Mouse (Mus musculus): Measurements from ENCODE around the gene Zmynd11.
"Not testable (repeated sequence)": the region's sequence is repeated elsewhere in the genome, so short reads cannot be mapped to it uniquely, and the experiment has no call there.

The Zmynd11 gene

GRCm38 (mm10) chr13:9764646-9765536, at the start of gene Zmynd11:
Zmynd11 (minus strand) TSS chr13:9765330.
- DNase-seq: peak; percentile 71

DNA sequence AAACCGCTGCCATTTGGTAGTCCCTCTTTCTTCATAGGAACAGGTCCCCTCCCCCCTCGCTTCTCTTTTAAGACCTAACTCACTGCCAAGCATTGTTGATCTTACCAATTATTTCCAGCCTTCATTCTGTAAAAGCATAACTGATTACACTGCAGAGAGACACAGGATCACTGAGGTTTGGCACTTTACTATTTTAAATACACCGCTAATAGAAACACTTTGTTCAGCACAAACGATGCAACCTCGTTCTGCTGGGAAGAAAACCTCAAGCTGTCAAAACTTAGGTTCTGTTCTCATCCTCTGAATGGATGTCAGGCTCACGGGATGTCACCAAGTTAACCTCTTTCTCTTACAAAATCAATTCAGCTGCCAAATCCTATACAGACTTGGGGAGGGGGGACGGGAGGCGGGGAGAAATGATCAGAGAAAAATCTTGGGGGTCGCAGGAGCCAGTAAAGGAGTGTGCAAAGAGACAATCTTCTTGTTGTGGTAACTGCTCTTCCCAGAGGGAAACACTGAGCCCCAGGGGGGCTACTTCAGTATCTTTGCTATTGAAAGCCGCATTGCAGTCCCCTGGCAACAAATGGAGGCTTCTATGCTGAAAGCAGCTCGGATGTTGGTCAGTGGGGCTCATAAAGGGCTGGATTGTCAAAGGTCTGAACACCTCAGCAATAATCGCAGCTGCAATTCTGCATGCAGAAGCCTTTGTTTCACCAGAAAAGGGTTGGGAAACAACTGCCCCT, 30.9 kb upstream of the Zmynd11 start:
- DNase-seq: no peak

- DNase-seq: no peak
These were observed 20.9 kb upstream of the Zmynd11 start for GRCm38 (mm10) chr13:9786050-9786449.

DNA sequence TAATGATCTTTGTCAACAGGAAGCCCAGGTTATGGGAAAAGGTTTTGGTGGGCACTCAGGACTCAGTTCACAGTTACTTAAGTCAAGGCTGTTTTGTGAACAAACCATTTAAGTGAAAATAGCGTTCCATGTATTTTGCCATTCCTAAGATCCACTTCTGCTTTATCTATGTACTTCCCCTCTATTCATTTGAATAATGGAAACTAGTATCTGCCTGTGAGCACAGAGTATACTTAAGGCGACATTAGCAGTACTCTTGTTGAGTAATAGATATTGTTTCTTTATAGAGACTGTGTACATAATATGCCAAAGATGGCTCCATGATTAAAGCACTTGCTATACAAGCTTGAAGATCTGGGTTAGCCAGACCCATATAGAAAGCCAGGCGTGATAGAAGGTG, 18.6 kb upstream of the Zmynd11 start:
- DNase-seq: no peak

- peak; percentile 53 for DNase-seq
These were observed 10.8 kb upstream of the Zmynd11 start for GRCm38 (mm10) chr13:9775901-9776300.

- no peak for DNase-seq
These were observed 8.9 kb upstream of the Zmynd11 start for GRCm38 (mm10) chr13:9774077-9774476.

GRCm38 (mm10) chr13:9767279-9767678, 2.1 kb upstream of the Zmynd11 start:
- no peak for DNase-seq

GRCm38 (mm10) chr13:9766497-9766896, 1.4 kb upstream of the Zmynd11 start:
- no peak for DNase-seq

- no peak for DNase-seq
These were observed 364 bp upstream of the Zmynd11 start for GRCm38 (mm10) chr13:9765537-9765851.

- DNase-seq: peak; percentile 87
These were observed 1.1 kb downstream of the Zmynd11 start for GRCm38 (mm10) chr13:9763828-9764645.

- DNase-seq: no peak
These were observed 1.9 kb downstream of the Zmynd11 start for GRCm38 (mm10) chr13:9763100-9763827.

DNA sequence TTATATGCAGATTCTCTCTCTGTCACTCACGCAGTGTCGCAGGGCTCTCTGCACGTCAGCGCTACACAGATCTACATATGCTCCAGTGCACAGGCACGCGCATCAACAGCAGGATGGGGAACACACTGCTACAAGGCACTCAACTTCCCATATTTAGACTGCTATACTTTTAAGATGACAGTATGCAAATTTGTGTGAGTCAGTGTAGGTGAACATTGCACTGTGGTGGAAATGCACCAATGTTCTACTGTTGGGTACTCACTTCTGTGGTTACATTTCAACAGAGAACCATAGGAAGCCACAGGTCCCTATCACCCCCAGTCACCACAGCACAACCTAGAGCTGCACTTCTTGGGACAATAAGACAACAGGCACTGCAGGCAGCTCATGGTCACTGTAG, 5.1 kb downstream of the Zmynd11 start:
- DNase-seq: peak; percentile 32

DNA sequence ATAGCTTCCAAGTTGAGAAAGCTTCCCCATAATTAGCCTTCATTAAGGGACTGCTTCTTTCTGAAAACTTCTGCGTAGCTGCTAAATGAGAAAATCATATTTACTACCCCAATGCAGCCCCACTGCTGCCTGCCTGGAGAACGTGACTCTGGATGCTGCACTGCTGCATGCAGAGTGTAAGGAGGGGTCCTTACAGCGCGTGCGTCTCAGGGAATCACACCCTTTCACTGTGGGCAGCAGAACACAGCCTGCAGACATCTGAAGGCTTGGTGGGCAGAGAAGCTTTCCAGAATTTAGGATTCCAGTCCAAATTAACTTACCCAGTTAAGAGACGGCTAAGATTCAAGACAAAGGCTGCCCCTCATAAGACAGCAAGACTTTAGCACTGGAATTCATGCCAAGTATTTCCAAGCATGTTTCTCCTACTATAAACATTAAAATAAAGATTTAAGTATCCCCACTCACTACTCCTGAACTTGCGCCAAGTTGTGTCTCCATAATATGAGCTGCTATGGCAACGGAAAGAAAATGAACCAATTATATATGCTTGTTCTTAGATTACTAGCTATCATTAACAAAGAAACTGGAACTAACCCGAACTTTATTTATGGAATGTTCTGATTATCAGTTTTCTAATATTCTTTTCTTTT, 7.2 kb downstream of the Zmynd11 start:
- DNase-seq: no peak

DNA sequence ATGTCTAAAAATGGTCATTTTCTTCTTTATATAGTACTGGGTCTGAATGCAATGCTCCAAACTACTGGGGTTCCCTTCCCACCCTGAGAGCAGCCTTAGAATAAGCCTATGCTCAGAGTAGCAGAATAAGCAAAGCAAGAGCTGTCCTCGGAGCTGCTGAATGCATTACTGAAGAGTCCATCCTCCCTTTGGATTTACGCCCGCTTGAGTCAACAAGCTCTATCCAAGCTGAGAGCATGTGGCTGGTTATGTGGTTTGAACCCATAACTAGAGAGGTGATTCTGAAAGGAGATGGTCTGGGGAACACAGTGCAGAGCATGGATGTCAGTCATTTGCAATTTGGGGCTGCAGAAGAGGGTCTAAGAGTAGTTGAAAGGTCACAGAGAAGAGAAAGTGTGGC, 11.4 kb downstream of the Zmynd11 start:
- DNase-seq: no peak

DNA sequence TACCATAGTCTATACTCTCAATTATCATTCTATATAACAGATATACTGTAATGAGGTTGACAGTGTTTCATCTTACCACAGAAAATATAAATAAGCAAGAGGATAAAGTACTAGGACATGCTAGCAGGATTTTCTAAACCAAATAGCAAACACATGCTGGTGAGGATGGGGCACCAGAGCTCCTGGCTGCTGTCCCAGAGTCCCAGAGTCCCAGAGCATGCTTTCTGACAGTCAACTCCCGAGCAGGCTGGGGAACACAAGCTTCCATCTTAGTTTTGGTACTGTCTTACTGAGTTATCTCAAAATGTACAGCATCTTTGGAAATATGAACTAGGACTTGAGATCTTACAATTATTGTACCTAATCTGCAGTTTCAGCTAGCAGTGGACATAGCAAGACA, 14.8 kb downstream of the Zmynd11 start:
- no peak for DNase-seq

DNA sequence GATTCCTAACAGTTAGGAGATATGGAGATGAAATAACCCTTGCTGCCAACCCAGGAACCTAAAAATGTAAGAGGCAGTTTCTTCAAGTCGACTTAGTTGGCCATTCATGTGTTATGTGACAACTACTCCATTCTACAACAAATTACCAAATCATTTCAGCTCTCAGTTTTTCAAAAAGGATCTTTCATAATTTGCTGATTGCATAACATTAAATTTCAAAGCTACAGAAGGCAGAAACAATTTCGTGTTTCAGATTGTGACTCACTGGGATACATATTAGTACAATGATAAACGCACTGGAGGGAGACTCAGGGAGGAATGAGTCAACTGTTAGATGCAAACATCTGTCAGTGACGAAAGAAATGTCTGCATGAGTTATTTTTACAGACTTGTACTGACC, 15.3 kb downstream of the Zmynd11 start:
- DNase-seq: no peak

- no peak for DNase-seq
These were observed 26.9 kb downstream of the Zmynd11 start for GRCm38 (mm10) chr13:9738190-9738589.

- peak; percentile 14 for DNase-seq
These were observed 28.1 kb downstream of the Zmynd11 start for GRCm38 (mm10) chr13:9737024-9737423.

GRCm38 (mm10) chr13:9732262-9732661, 32.9 kb downstream of the Zmynd11 start:
- DNase-seq: not testable (repeated sequence)

DNA sequence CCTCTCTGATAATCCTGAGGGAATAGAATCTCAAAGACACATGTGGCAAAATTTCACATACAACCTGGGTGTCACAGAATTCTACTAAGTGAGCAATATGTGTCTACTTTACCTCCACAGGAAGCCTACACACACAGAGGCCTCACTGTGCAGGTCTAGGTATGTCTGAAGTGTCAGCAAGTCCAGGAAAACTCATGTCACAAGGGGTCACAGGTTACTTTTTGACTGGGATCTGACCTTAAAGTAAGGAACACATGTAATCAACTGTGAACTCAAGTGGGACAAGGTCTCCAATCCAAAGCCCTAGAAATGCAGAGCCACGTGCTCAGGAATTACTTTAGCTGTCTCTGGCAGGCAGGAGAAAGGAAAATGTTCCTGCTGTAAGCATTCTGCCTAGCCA, 36.1 kb downstream of the Zmynd11 start:
- DNase-seq: no peak

DNA sequence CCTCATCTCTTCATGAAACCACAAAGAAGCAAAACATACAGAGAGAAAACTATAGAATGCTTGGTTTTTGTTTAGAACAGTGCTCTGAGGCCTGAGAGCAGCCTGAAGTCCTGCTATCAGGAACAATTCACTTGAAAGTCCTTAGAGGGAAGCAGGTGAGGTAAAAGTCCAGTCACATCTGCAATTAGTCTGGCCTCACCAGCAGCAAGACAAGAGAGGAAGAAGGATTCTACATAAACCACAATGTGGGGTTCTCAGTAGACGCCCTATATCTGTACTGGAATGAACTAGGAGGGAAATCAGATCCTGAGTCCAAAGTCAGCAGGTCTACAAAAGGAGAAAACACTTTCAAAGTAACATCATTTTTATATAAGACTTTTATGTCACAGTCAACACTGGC, 49.9 kb downstream of the Zmynd11 start:
- DNase-seq: no peak

GRCm38 (mm10) chr13:9713462-9714134, 51.5 kb downstream of the Zmynd11 start:
- no peak for DNase-seq
